Mouse (Mus musculus) C2C12 (cell line): Measurements from ENCODE around the gene Abca14. TPM values are rescaled to one million over a fixed set of nuclear protein-coding genes. Genes with fewer than 3 reads are reported as not detected.
"Not testable (repeated sequence)": the region's sequence is repeated elsewhere in the genome, so short reads cannot be mapped to it uniquely, and the experiment has no call there.

Experiments used
- H3K27me3 ChIP-seq: one replicate; pipeline ENCODE4 v1.6.1; 2011; ENCODE audit not compliant: control insufficient read depth, insufficient read depth, insufficient read length
- H3K36me3 ChIP-seq: one replicate; pipeline ENCODE4 v1.6.1; 2011; ENCODE audit not compliant: control insufficient read depth, insufficient read depth
- H3K4me3 ChIP-seq: one replicate; pipeline ENCODE4 v1.5.1; 2011; ENCODE audit warnings: mild to moderate bottlenecking, control low read depth; ENCODE audit not compliant: poor library complexity, insufficient read depth, severe bottlenecking
- H3K79me2 ChIP-seq: one replicate; pipeline ENCODE4 v1.6.1; 2011; ENCODE audit not compliant: control insufficient read depth, insufficient read depth
- H3K79me3 ChIP-seq: one replicate; pipeline ENCODE4 v1.6.1; 2011; ENCODE audit warnings: low read depth, control low read depth
- H3ac ChIP-seq: one replicate; pipeline ENCODE3; 2011; ENCODE audit warnings: low read depth; ENCODE audit not compliant: control insufficient read depth, insufficient read length
- CEBPB ChIP-seq: IDR thresholded peaks from one replicate; pipeline ENCODE4 v1.6.1; 2011; ENCODE audit warnings: low read depth, mild to moderate bottlenecking, control low read depth, moderate library complexity
- CTCF ChIP-seq: IDR thresholded peaks from one replicate; pipeline ENCODE4 v1.5.1; 2011; ENCODE audit not compliant: control insufficient read depth, insufficient read depth, insufficient read length
- FOSL1 ChIP-seq: IDR thresholded peaks from one replicate; pipeline ENCODE4 v1.8.0; 2011; ENCODE audit warnings: mild to moderate bottlenecking, low read length; ENCODE audit not compliant: poor library complexity, insufficient read depth, severe bottlenecking
- MAX ChIP-seq: IDR thresholded peaks from one replicate; pipeline ENCODE4 v1.6.1; 2011; ENCODE audit warnings: mild to moderate bottlenecking, control low read depth
- MYOD1 ChIP-seq: IDR thresholded peaks from one replicate; pipeline ENCODE4 v1.6.1; 2011; ENCODE audit warnings: low read depth; ENCODE audit not compliant: control insufficient read depth, insufficient read length
- MYOG ChIP-seq: IDR thresholded peaks from one replicate; pipeline ENCODE4 v1.6.1; 2011; ENCODE audit not compliant: control insufficient read depth, insufficient read length; ENCODE audit errors: extremely low read depth
- USF1 ChIP-seq: IDR thresholded peaks from one replicate; pipeline ENCODE4 v1.6.1; 2011; ENCODE audit warnings: low read depth, mild to moderate bottlenecking, control low read depth, moderate library complexity
- polyA plus RNA-seq: library from polyadenylated mRNA; unstranded; fragments of >200 nt; fragmentation: generic; extraction: Trizol; gene quantifications from one replicate; pipeline ENCODE4 v1.2.1, GENCODE M21; 2012; ENCODE audit warnings: missing spikeins

The Abca14 gene
- polyA plus RNA-seq, 1 experiment: not detected

DNA sequence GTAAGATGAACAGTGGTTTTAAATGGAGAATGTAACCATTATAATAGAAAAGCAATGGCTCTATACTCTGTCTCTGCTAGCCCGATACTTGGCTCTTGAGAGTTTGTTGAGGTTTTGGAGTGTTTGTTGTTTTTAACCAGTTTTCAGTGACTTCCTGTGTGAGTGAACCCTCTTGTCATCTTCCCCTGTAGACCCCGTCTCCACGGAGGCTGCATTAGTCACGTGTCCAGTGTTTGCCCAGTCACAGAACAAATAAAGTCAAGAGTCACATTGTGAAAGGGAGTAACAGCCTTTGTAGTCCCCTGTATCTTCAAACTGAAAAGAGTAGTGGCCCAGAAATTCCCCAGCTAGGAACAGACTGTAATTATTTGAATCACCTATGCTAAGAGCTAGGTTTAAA is 119.2 kb downstream of the Abca14 start:
- H3ac ChIP-seq: no peak overlapping the region

DNA sequence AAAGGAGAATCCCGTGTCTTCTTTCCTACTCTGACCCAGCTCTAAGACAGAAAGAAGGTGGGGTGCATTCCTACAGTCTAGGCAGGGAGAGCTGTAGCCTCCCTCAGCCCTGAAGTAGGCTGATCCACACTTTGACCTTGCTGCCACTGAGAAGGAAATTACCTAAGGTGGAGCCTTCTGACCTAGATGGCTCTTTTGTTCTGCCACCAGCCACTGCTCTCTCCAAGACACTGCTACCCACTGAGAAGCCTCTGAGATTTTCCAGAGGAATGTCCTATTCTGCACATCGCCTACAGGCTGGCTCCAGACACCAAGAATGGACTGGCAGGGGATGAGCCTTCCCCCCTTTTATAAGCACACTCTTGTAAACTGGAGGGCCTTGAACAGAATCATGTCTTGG is 122.2 kb downstream of the Abca14 start:
- H3K36me3 ChIP-seq, H3K79me2 ChIP-seq, H3K27me3 ChIP-seq, H3ac ChIP-seq, H3K79me3 ChIP-seq, H3K4me3 ChIP-seq: not testable (repeated sequence)

More for the DNA sequence above, 119.2 kb downstream of the Abca14 start:
- H3K79me2 ChIP-seq: no peaks in the 10 kb centered on the region
- H3K36me3 ChIP-seq: no peaks in the 10 kb centered on the region
- no peaks in the 10 kb centered on the region for H3K79me3 ChIP-seq
- peak; percentile 26 for TF ChIP-seq USF1
- no peak for TF ChIP-seq MYOD1
- no peak overlapping the region for H3K4me3 ChIP-seq
- H3K27me3 ChIP-seq: no peaks in the 10 kb centered on the region

DNA sequence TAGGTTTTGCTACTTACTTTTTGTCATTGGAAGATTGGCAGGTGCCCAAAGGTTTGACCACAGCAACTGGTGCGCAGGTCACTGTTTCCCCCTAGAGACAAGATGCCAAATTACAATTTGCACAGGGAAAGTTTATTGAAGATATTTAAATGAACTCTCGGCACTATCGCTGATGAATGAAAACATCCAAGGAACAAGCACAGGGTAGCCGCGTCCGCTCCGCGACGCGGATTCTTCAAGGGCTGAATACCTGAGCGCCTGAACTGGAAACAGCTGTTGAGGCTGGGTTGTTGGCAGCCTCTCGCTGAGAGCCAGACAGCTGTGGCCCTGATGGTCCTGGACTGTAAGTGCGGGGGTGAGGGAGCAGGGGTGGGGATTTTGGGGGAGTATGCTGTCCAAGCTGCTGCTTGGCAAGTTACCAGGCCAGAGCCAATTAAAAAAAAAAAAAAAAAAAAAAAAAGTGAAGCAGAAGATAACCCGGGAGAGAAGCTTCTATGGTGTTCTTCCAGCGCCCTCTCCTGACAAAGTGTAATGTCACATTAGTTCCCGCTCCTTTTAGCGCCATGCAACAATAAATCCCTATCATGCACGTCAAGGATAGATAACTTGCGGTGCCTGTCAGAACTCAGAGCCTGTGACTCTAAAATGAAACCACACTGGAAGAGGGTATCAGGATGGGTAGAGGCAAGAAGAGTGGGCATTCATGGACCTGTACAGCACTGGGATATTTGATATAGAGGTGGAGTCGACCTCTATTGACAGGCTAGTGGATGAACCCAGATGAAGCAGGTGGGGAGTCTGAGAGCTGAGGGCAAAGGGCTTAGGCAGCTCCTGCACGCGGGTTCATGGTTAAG is 123.7 kb downstream of the Abca14 start:
- H3K36me3 ChIP-seq: no peaks in the 10 kb centered on the region
- H3K27me3 ChIP-seq: no peaks in the 10 kb centered on the region
- H3K79me3 ChIP-seq: no peaks in the 10 kb centered on the region
- H3K79me2 ChIP-seq: no peaks in the 10 kb centered on the region
- H3K4me3 ChIP-seq: no peak overlapping the region
- TF ChIP-seq CEBPB: no peak
- TF ChIP-seq MYOD1: no peak
- TF ChIP-seq FOSL1: no peak
- H3ac ChIP-seq: no peak overlapping the region

DNA sequence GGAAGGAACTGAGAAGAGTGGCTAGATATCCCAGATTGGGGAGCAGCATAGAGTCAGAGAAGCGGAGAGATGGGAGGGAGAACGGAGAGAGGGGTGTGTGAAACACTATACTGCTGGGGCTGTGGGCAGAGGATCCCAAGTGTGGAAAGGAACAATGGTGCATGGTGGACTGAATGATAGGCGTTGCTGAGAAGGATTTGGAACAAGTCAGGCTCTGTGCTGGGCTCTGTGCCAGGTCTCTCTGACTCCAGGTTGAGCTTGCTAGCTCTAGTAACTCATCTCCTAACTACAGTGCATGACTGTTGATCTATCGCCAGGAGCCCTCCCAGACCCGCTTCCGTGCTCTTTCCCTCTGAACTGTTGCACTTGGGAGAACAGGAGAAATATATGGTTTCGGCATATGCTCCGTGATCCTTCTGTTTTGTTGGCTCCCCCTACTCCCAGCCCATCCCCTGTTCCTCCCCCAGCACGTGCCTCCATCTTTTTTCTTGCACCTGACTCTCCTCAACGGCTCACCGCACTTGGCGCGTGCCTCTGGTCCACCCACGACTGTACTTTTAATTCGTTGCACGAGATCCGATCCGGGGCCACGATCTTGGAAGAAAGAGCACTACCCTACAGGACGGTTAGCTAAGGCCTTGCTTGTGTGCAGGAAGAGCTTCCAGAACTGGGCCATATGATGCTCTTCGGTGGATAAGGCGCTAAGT is 124.5 kb downstream of the Abca14 start, which contains the start of gene Abca15:
Abca15 (plus strand) TSS at position 584 of the 707 bp plus-strand sequence.
- Histone ChIP-seq H3ac (no peak within 1 kb of the TSS), H3K4me3 (no peak within 1 kb of the TSS)
- TF ChIP-seq FOSL1: no peak
- TF ChIP-seq MYOD1: no peak
- no peak for TF ChIP-seq USF1
- TF ChIP-seq MAX: no peak
- no peak for TF ChIP-seq CEBPB
- no peak for TF ChIP-seq MYOG
- no peak for TF ChIP-seq CTCF

DNA sequence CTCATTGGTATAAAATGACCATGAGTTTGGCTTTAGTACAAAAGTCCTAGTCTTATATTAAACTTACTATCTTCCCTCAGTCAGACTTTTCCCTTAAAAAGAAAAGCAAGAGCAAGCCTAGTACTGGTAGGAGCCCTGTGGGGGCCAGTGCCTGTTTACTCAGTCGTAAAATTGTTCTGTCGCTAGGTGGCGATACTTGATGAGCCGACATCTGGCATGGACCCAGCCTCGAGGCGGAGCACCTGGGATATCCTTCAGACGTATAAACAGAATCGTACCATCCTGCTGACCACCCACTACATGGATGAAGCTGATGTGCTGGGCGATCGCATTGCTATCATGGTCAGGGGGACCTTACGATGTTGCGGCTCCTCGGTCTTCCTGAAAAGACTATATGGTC is 157.4 kb downstream of the Abca14 start:
- H3K36me3 ChIP-seq: no peaks in the 10 kb centered on the region
- H3K4me3 ChIP-seq: no peak overlapping the region
- H3K79me3 ChIP-seq: no peaks in the 10 kb centered on the region
- no peaks in the 10 kb centered on the region for H3K79me2 ChIP-seq
- no peaks in the 10 kb centered on the region for H3K27me3 ChIP-seq
- H3ac ChIP-seq: no peak overlapping the region
- TF ChIP-seq CEBPB (no peak), USF1 (no peak), MYOG (no peak), MAX (no peak), CTCF (no peak), FOSL1 (no peak)

More for the DNA sequence above, 124.5 kb downstream of the Abca14 start, which contains the start of gene Abca15:
- Histone ChIP-seq H3K36me3 (no peaks in the 10 kb centered on the region), H3K79me2 (no peaks in the 10 kb centered on the region), H3K79me3 (no peaks in the 10 kb centered on the region), H3K27me3 (no peaks in the 10 kb centered on the region)

Other genes with a start within 250 kb of the Abca14 start
- gene Dnah3, start 108.7 kb upstream of the Abca14 start, polyA plus RNA-seq: not detected
- gene Tmem159, start 101.6 kb upstream of the Abca14 start, polyA plus RNA-seq: 6.0 TPM
- gene Zp2, start 58.7 kb upstream of the Abca14 start, polyA plus RNA-seq: not detected
- gene Anks4b, start 30.1 kb upstream of the Abca14 start, polyA plus RNA-seq: not detected
- gene Crym, start 1.9 kb upstream of the Abca14 start, polyA plus RNA-seq: not detected
- gene Abca15, start 124.7 kb downstream of the Abca14 start, polyA plus RNA-seq: not detected
- gene Abca16, start 205.7 kb downstream of the Abca14 start, polyA plus RNA-seq: not detected